Mouse (Mus musculus) heart, postnatal 14 days (tissue): ENCODE data around the gene Tceal5. TPM values are rescaled to one million over a fixed set of nuclear protein-coding genes. Genes with fewer than 3 reads are reported as not detected.
A peak's percentile ranks its signal among the peaks of the same experiment; 100 is the strongest.

Experiments used
- DNase-seq, 2 experiments: peaks; one replicate each; pipeline ENCODE4 v3.0.0; 2021 to 2022
- intact Hi-C: fragments of 180-260 bp; cut with DNase I; formaldehyde crosslinking; loops from one replicate; pipeline ENCODE4 v1.15.1; 2025
- microRNA-seq, 2 experiments: library from miRNA; unstranded; fragments of <30 nt; microRNA quantifications; one replicate each; pipeline ENCODE4 v1.2.0; 2021 to 2022
- total RNA-seq, 2 experiments: library from RNA; stranded (reverse); gene quantifications; 2 replicates each; pipeline ENCODE4 v1.2.3; 2021

The Tceal5 gene
- total RNA-seq, 2 experiments from 2014 or later, result 1.6 to 1.7 TPM

- intact Hi-C loops, result no loop called here
- no peak for DNase-seq
These were observed 30.9 kb downstream of the Tceal5 start for GRCm38 (mm10) chrX:136172786-136173185.

- peak; percentile 72 to 78 for DNase-seq
- intact Hi-C loops, result no loop called here
These were observed 31.5 kb downstream of the Tceal5 start, which contains the start of gene Tceal8 for GRCm38 (mm10) chrX:136172118-136172551. Gene Tceal8 (minus strand): TSS chrX:136172342.

GRCm38 (mm10) chrX:136171189-136172117 is 32.2 kb downstream of the Tceal5 start:
- intact Hi-C loops, result no loop called here
- DNase-seq, result peak; percentile 49 to 60

GRCm38 (mm10) chrX:136170625-136171024 is 33.1 kb downstream of the Tceal5 start:
- DNase-seq, result no peak
- intact Hi-C loops, result no loop called here

Small RNA genes within 50 kb of the gene (microRNA-seq; reads per million reads assigned to microRNA genes)
- gene Mir6383, result 0 reads per million in 2 experiments

Other genes with a start within 250 kb of the Tceal5 start
- gene Arxes2, start 210.1 kb downstream of the Tceal5 start, total RNA-seq, result 1 to 10 TPM; 3.1 to 5.2 TPM
- gene Arxes1, start 170.5 kb downstream of the Tceal5 start, total RNA-seq, result 1 to 10 TPM; 1.3 to 1.6 TPM
- gene Bex2, start 135.6 kb downstream of the Tceal5 start, total RNA-seq, result under 1 TPM in 1 of 2 experiments, not detected in 1; 0.59 TPM
- gene Nxf3, start 118.6 kb downstream of the Tceal5 start, total RNA-seq, result not detected
- 1 to 10 TPM in 1 of 2 experiments, under 1 TPM in 1; 0.71 to 1.7 TPM for gene Bex4, start 64.9 kb downstream of the Tceal5 start, total RNA-seq
- gene Tceal8, start 31.5 kb downstream of the Tceal5 start, total RNA-seq, result 10 to 100 TPM; 27.2 to 34.4 TPM
- gene Tceal7, start 10.9 kb upstream of the Tceal5 start, total RNA-seq, result 1 to 10 TPM; 1.9 to 2.0 TPM
- 1 to 10 TPM; 2.9 to 7.0 TPM for gene Bex1, start 11.6 kb upstream of the Tceal5 start, total RNA-seq
- gene Tceal9, start 41.2 kb upstream of the Tceal5 start, total RNA-seq, result 10 to 100 TPM; 48.5 to 49.3 TPM
- 10 to 100 TPM; 28.7 to 30.9 TPM for gene Bex3, start 66.4 kb upstream of the Tceal5 start, total RNA-seq